Comparison of ENCODE assay signal across 14 mouse cellular contexts in the genomic region with DNA sequence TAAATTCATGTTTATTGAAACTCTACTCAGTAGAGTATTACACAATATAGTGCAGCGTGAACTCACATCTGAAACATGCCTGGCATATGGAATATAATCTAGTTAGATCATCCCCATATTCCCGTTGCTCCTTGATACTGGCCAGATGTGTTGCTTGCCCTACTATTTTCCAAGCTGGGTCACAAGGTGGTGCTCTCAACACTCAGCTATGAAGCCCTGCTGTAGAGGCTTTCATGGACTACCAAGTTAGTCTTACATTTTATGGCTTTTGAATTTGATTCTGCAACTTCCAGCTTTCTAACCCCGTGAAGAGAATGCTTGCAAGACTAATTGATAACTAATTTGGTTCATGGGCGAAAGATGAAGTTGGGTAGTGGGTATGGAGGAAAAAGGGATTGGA.
"Had no signal": no experiment of that assay in that cellular context is flagged by ENCODE, and none has a peak within 500 bp of the region (broad histone marks: within the 10 kb centered on the region; RNA-seq: fewer than 3 reads in every experiment).

No protein-coding gene starts in this region.

- H3K4me3 ChIP-seq: kidney, embryonic 15.5 days; left cerebral cortex, adult 2 months; limb, embryonic 12.5 days; midbrain, embryonic 13.5 days; myocyte; neural tube, embryonic 15.5 days had no signal

- H3K36me3 ChIP-seq: kidney, embryonic 15.5 days; limb, embryonic 12.5 days; midbrain, embryonic 13.5 days; neural tube, embryonic 15.5 days had no signal

- H3K9ac ChIP-seq: kidney, embryonic 15.5 days; limb, embryonic 12.5 days; liver, embryonic 14.5 days; midbrain, embryonic 13.5 days; neural tube, embryonic 15.5 days had no signal

- H3K27ac ChIP-seq: kidney, embryonic 15.5 days; left cerebral cortex, adult 2 months; limb, embryonic 12.5 days; liver, embryonic 14.5 days; midbrain, embryonic 13.5 days; neural tube, embryonic 15.5 days had no signal

- H3K9me3 ChIP-seq: kidney, embryonic 15.5 days; limb, embryonic 12.5 days; midbrain, embryonic 13.5 days; neural tube, embryonic 15.5 days had no signal

- H3K4me2 ChIP-seq: kidney, embryonic 15.5 days; limb, embryonic 12.5 days; midbrain, embryonic 13.5 days; neural tube, embryonic 15.5 days had no signal

- DNase-seq: kidney, adult 18-20 months; kidney, postnatal 25 days; lung, adult 18-20 months; right cerebral cortex, postnatal 4 days; thymus, adult 18-20 months; thymus, postnatal 14 days had no signal

- H3K27me3 ChIP-seq: kidney, embryonic 15.5 days; limb, embryonic 12.5 days; midbrain, embryonic 13.5 days; neural tube, embryonic 15.5 days had no signal

- H3K4me1 ChIP-seq: kidney, embryonic 15.5 days; limb, embryonic 12.5 days; midbrain, embryonic 13.5 days; neural tube, embryonic 15.5 days had no signal

- ATAC-seq: inflammation-experienced regulatory T-cells, adult 6 months; midbrain, embryonic 13.5 days had no signal
